Mouse (Mus musculus) midbrain, embryonic 12.5 days (tissue): ENCODE measurements around the gene Hpse. TPM values are rescaled to one million over a fixed set of nuclear protein-coding genes. Genes with fewer than 3 reads are reported as not detected.

ENCODE experiments used
- ATAC-seq: fragments of 200-750 bp; cut with Nextera tagmentation; 2 replicates; pipeline ENCODE4 v1.8.0; 2017; ENCODE audit warnings: low read depth, moderate TSS enrichment, moderate library complexity; ENCODE audit not compliant: low FRiP score
- H3K27ac ChIP-seq: fragments of 300-500 bp; sonication (generic); replicated peaks from 2 replicates; pipeline ENCODE4 v1.5.1; 2016; ENCODE audit warnings: mild to moderate bottlenecking
- H3K27me3 ChIP-seq: fragments of 300-500 bp; sonication (generic); 2 replicates; pipeline ENCODE4 v1.6.1; 2016; ENCODE audit warnings: mild to moderate bottlenecking
- H3K36me3 ChIP-seq: fragments of 300-500 bp; sonication (generic); 2 replicates; pipeline ENCODE4 v1.6.1; 2016
- H3K4me1 ChIP-seq: fragments of 300-500 bp; sonication (generic); 2 replicates; pipeline ENCODE4 v1.6.1; 2016
- H3K4me2 ChIP-seq: fragments of 300-500 bp; sonication (generic); replicated peaks from 2 replicates; pipeline ENCODE4 v1.6.1; 2016; ENCODE audit warnings: mild to moderate bottlenecking, moderate library complexity
- H3K4me3 ChIP-seq: fragments of 300-500 bp; sonication (generic); 2 replicates; pipeline ENCODE4 v1.5.1; 2016; ENCODE audit warnings: mild to moderate bottlenecking
- H3K9ac ChIP-seq: fragments of 300-500 bp; sonication (generic); replicated peaks from 2 replicates; pipeline ENCODE4 v1.6.1; 2016; ENCODE audit warnings: mild to moderate bottlenecking, moderate library complexity
- H3K9me3 ChIP-seq: fragments of 300-500 bp; sonication (generic); 2 replicates; pipeline ENCODE4 v1.6.1; 2016; ENCODE audit warnings: mild to moderate bottlenecking
- WGBS: fragments of 180-500 bp; shearing (Covaris S2); methylation state at CpG from one replicate; pipeline ENCODE4 v1.1.7; 2016; 5-methylcytosine and 5-hydroxymethylcytosine counted together
- polyA plus RNA-seq: library from polyadenylated mRNA; unstranded; fragments of >200 nt; fragmentation: Nextera tagmentation; extraction: Ambion mirVana; gene quantifications from 2 replicates; pipeline ENCODE4 v1.2.1, GENCODE M21; 2016

Hpse gene
- polyA plus RNA-seq, 1 experiment from 2014 or later: 0.75 TPM

DNA sequence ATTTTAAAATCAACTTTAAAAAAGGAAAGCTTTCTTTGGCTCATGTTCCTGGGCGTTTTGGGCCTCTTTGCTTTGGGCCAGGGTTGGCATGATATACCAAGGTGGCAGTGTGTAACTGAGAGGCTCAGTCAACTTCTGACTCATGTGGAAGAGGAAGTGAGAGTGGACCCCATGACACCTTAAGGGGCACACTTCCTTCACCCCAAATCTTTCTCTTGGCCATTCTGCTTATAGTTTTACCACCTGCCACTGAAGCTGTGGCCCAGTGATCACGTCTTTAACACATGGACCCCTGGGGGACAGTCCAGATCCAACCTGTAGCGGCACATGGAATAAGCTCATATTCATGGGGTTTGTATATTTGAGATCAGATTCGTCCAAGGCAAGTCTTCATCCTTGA lies 6.5 kb upstream of the Hpse start:
- no peaks in the 10 kb centered on the region; the same call in 1 of the 2 replicates for H3K27me3 ChIP-seq
- WGBS: 84% methylated on average over 4 of the region's 4 CpGs
- H3K36me3 ChIP-seq: no peaks in the 10 kb centered on the region
- H3K4me1 ChIP-seq: no peaks in the 10 kb centered on the region
- H3K4me3 ChIP-seq: no peak overlapping the region
- H3K9me3 ChIP-seq: no peaks in the 10 kb centered on the region
- no peak overlapping the region for H3K4me2 ChIP-seq
- no peak overlapping the region for H3K9ac ChIP-seq
- no peak for ATAC-seq
- no peak overlapping the region for H3K27ac ChIP-seq

DNA sequence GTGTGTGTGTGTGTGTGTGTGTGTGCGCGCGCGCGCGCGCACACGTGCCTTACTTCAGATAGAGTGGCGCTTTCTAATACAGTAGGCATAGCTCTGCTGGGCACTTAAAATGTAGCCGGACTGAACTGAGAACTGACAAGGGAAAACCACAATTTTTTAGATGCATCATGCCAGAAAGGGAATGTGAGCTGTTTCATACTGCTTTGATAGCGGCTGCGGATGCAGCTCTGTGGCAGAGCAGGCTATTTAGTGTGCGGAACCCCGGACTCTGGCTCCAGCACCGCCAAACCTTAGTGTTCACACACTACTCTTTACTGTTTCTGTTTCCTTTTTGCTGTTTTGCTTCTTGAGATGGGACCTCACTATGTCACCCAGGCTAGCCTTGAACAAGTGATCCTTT lies 2.8 kb downstream of the Hpse start:
- H3K36me3 ChIP-seq: no peaks in the 10 kb centered on the region
- H3K9me3 ChIP-seq: no peaks in the 10 kb centered on the region
- H3K4me1 ChIP-seq: peaks cover 6% of the 10 kb centered on the region
- no peak overlapping the region for H3K9ac ChIP-seq
- no peak overlapping the region for H3K4me3 ChIP-seq
- WGBS: 93% methylated on average over 15 of the region's 15 CpGs
- ATAC-seq: no peak
- no peak overlapping the region for H3K4me2 ChIP-seq
- H3K27me3 ChIP-seq: peaks cover 32% of the 10 kb centered on the region
- no peak overlapping the region for H3K27ac ChIP-seq

GRCm38 (mm10) chr5:100711219-100711618 lies 8.3 kb downstream of the Hpse start:
- whole genome bisulfite sequencing: 92% methylated on average over 6 of the region's 6 CpGs

DNA sequence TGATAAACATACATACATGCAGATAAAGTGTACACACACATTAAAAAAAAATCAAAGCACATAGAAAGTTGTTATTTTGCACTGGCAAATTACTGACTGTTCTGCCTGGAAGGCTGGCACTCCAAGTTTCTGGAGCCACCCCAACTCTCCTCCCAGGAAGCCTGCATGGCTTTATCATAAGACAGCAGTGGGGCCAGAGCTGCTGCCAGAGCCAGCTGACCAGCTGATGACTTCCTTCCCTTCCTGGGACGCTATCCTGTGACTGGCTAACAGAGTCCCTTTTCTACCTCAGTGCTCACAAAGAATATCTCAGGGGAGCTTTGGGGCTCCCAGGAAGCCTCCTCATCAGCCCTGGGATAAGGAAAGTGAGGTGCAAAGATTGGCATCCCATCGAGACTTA lies 9.5 kb downstream of the Hpse start:
- 67% methylated on average over 2 of the region's 2 CpGs for WGBS
- H3K9ac ChIP-seq: no peak overlapping the region
- no peak for ATAC-seq
- no peak overlapping the region for H3K4me3 ChIP-seq
- H3K9me3 ChIP-seq: no peaks in the 10 kb centered on the region
- H3K36me3 ChIP-seq: no peaks in the 10 kb centered on the region
- H3K27ac ChIP-seq: no peak overlapping the region
- H3K4me2 ChIP-seq: no peak overlapping the region
- no peaks in the 10 kb centered on the region for H3K4me1 ChIP-seq
- no peaks in the 10 kb centered on the region for H3K27me3 ChIP-seq

More at GRCm38 (mm10) chr5:100711219-100711618, 8.3 kb downstream of the Hpse start:
- Histone ChIP-seq H3K27me3 (no peaks in the 10 kb centered on the region), H3K4me1 (no peaks in the 10 kb centered on the region), H3K4me2 (no peak overlapping the region), H3K9ac (no peak overlapping the region), H3K9me3 (no peaks in the 10 kb centered on the region), H3K36me3 (no peaks in the 10 kb centered on the region), H3K27ac (no peak overlapping the region), H3K4me3 (no peak overlapping the region)
- ATAC-seq: no peak

- WGBS: 94% methylated on average over 6 of the region's 6 CpGs
- no peaks in the 10 kb centered on the region for H3K27me3 ChIP-seq
- H3K4me1 ChIP-seq: no peaks in the 10 kb centered on the region
- ATAC-seq: no peak
- no peaks in the 10 kb centered on the region for H3K9me3 ChIP-seq
- no peak overlapping the region for H3K4me3 ChIP-seq
- H3K27ac ChIP-seq: no peak overlapping the region
- no peak overlapping the region for H3K9ac ChIP-seq
- no peaks in the 10 kb centered on the region for H3K36me3 ChIP-seq
- H3K4me2 ChIP-seq: no peak overlapping the region
Observed at GRCm38 (mm10) chr5:100709035-100709434, 10.5 kb downstream of the Hpse start.

DNA sequence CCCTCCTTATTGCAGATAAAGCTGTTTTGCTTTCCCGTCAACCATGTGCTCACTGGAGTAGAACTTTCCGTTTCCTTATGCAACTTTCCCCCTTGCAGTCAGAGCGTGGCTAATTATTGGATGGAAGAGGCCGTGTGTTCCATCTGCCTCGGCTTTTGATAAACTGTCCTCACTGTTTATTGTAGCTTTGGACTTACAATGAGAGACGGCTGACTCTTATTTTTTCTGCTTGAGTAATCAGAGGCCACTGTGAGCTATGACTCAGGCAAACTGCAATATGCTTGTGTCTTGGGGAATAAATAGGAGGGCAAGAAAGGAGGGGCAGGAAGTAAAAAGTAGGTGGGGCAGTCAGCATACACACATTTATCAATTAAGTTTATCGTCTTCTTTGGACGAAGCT lies 12.8 kb downstream of the Hpse start:
- 58% methylated on average over 8 of the region's 8 CpGs for WGBS
- H3K9ac ChIP-seq: no peak overlapping the region
- no peak overlapping the region for H3K4me3 ChIP-seq
- H3K27ac ChIP-seq: no peak overlapping the region
- no peaks in the 10 kb centered on the region for H3K4me1 ChIP-seq
- no peak for ATAC-seq
- H3K9me3 ChIP-seq: no peaks in the 10 kb centered on the region
- no peak overlapping the region for H3K4me2 ChIP-seq
- no peaks in the 10 kb centered on the region for H3K36me3 ChIP-seq
- H3K27me3 ChIP-seq: no peaks in the 10 kb centered on the region

DNA sequence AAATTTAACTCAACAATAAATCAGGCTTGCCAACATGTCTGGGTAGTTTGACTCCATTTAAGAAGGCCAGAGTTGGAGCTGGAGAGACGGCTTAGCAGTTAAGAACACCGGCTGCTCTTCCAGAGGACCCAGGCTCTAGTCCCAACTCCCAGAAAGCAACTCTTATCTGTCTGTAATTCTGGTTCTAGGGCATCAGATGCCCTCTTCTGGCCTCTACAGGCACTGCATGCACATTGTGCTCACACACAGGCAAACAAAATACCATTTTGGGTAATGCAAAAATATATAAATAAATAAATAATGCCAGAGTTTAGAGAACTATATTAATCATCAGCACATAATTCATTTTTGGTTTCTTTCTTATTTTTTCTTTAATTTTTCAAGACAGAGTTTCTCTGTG lies 15.2 kb downstream of the Hpse start:
- WGBS: 94% methylated on average over 2 of the region's 2 CpGs
- ATAC-seq: no peak
- H3K36me3 ChIP-seq: no peaks in the 10 kb centered on the region
- H3K4me2 ChIP-seq: no peak overlapping the region
- no peak overlapping the region for H3K9ac ChIP-seq
- no peaks in the 10 kb centered on the region for H3K9me3 ChIP-seq
- no peaks in the 10 kb centered on the region for H3K4me1 ChIP-seq
- H3K27ac ChIP-seq: no peak overlapping the region
- no peak overlapping the region for H3K4me3 ChIP-seq
- no peaks in the 10 kb centered on the region for H3K27me3 ChIP-seq

- no peak for ATAC-seq
- H3K36me3 ChIP-seq: no peaks in the 10 kb centered on the region
- no peaks in the 10 kb centered on the region for H3K27me3 ChIP-seq
- 88% methylated on average over 3 of the region's 3 CpGs for WGBS
- H3K9me3 ChIP-seq: no peaks in the 10 kb centered on the region
- H3K9ac ChIP-seq: no peak overlapping the region
- H3K4me2 ChIP-seq: no peak overlapping the region
- H3K4me1 ChIP-seq: no peaks in the 10 kb centered on the region
- H3K27ac ChIP-seq: no peak overlapping the region
- no peak overlapping the region for H3K4me3 ChIP-seq
Observed at GRCm38 (mm10) chr5:100702325-100702724, 17.2 kb downstream of the Hpse start.

DNA sequence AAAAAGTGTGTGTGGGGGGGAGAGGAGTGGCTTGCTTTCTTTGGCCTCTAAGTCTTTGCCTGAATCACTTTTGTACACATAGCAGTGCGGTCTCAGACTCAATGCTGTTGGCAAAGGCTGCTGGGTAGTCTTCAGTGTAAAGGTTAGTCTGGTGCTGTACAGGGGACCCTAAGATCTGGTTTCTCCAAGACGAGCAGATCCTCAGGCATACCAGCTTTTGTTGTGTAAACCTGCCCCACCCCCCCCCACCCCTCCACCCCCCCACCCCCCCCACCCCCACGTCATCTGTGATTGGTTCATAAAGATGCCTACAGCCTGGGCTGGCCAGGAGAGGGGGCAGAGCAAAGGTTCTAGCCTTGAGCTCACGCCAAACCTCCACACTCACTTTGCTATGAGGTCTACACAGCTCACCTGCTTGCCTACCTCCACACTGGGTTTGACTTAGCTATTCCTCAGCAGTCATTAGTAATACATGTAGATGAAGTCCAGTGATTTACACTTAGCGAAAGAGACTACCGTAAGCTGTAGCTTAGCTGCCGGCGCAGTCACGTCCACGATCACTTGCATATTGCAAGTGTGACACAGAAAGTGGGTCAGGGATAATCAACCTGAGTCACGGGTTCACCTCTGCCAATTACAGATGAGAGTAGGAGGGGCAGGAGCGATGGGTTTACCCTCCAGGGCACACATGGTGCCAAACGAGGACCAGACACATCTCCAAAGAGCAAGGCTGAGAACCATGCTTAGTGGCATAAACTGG lies 18.5 kb downstream of the Hpse start:
- Histone ChIP-seq H3K4me1 (no peaks in the 10 kb centered on the region), H3K36me3 (no peaks in the 10 kb centered on the region), H3K9ac (no peak overlapping the region), H3K9me3 (no peaks in the 10 kb centered on the region), H3K4me2 (no peak overlapping the region), H3K27me3 (no peaks in the 10 kb centered on the region), H3K27ac (no peak overlapping the region), H3K4me3 (no peak overlapping the region)
- ATAC-seq: no peak
- WGBS: 77% methylated on average over 13 of the region's 13 CpGs

DNA sequence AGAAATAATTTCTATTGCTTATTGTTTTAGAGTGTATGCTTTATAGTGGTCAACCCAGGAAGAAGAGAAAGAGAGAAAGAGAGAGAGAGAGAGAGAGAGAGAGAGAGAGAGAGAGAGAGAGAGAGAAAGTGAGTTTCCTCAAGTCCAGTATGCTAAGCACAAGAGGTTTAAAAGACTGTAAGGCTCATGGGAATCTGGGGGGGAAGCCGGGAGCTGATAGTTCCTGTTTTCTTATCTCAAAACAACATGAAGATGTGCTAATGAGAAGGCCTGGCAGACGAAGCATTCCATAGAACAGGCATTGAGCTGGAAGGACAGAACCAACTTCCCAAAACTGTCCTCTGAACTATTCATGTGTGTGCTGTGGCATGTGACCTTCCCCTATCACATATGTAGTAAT lies 21.6 kb downstream of the Hpse start:
- no peak for ATAC-seq
- H3K4me1 ChIP-seq: no peaks in the 10 kb centered on the region
- no peak overlapping the region for H3K4me2 ChIP-seq
- H3K27me3 ChIP-seq: no peaks in the 10 kb centered on the region
- no peak overlapping the region for H3K27ac ChIP-seq
- H3K9me3 ChIP-seq: no peaks in the 10 kb centered on the region
- 71% methylated on average over 2 of the region's 2 CpGs for WGBS
- H3K9ac ChIP-seq: no peak overlapping the region
- H3K4me3 ChIP-seq: no peak overlapping the region
- no peaks in the 10 kb centered on the region for H3K36me3 ChIP-seq

- Histone ChIP-seq H3K27me3 (no peaks in the 10 kb centered on the region), H3K9me3 (no peaks in the 10 kb centered on the region), H3K4me1 (no peaks in the 10 kb centered on the region), H3K4me2 (no peak overlapping the region), H3K9ac (no peak overlapping the region), H3K4me3 (no peak overlapping the region), H3K36me3 (no peaks in the 10 kb centered on the region), H3K27ac (no peak overlapping the region)
- ATAC-seq: no peak
- 80% methylated on average over 2 of the region's 2 CpGs for WGBS
Observed at GRCm38 (mm10) chr5:100697398-100697797, 22.1 kb downstream of the Hpse start.

GRCm38 (mm10) chr5:100685631-100686030 lies 33.9 kb downstream of the Hpse start:
- Histone ChIP-seq H3K4me2 (no peak overlapping the region), H3K27ac (no peak overlapping the region), H3K27me3 (no peaks in the 10 kb centered on the region), H3K4me3 (no peak overlapping the region), H3K4me1 (no peaks in the 10 kb centered on the region), H3K9me3 (no peaks in the 10 kb centered on the region), H3K9ac (no peak overlapping the region), H3K36me3 (no peaks in the 10 kb centered on the region)
- no peak for ATAC-seq
- 69% methylated on average over 4 of the region's 4 CpGs for WGBS

DNA sequence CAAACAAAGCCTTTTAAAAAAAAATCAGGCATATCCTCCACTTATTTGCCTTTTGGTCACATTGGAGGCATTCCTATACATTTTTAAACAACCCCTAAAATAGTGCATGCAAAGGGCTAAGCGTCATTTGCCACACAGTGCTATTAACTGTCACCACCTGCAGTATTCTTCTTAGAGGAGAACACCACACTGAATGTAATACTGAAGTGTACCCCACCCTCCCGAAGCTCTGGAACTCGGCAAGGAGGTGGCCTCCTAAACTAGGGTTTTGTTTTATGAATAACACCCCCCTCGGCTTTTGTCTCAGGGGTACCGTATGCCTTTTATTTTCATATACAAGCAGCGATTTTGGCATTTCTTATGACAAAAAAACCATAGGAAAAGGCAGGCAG lies 39.0 kb downstream of the Hpse start:
- H3K4me1 ChIP-seq: no peaks in the 10 kb centered on the region
- no peak overlapping the region for H3K9ac ChIP-seq
- H3K36me3 ChIP-seq: no peaks in the 10 kb centered on the region
- WGBS: 83% methylated on average over 6 of the region's 6 CpGs
- H3K27ac ChIP-seq: no peak overlapping the region
- H3K9me3 ChIP-seq: no peaks in the 10 kb centered on the region
- no peaks in the 10 kb centered on the region for H3K27me3 ChIP-seq
- no peak for ATAC-seq
- H3K4me3 ChIP-seq: no peak overlapping the region
- H3K4me2 ChIP-seq: no peak overlapping the region
